Mouse (Mus musculus) activated CD4-positive, CD25-positive, alpha-beta regulatory T cell (primary cell): ENCODE results near the gene Heph. TPM values are rescaled to one million over a fixed set of nuclear protein-coding genes. Genes with fewer than 3 reads are reported as not detected.

Experiments used
- polyA plus RNA-seq, 2 experiments: library from polyadenylated mRNA; unstranded; fragments of 100-300 nt; shearing (Covaris generic); gene quantifications; one replicate each; pipeline ENCODE4 v1.2.1; 2017

Gene Heph
- polyA plus RNA-seq = under 1 TPM in 1 of 2 experiments, not detected in 1; 0.09 TPM

GRCm38 (mm10) chrX:96455149-96455548 lies at the start of gene Heph:
Gene Heph (plus strand): TSS chrX:96455359.

GRCm38 (mm10) chrX:96456201-96456963 lies 1.2 kb downstream of the Heph start, which contains the start of gene Hsf3:
Gene Hsf3 (minus strand): TSS chrX:96456294.

Other genes starting within 250 kb of the Heph start
- not detected for gene Vsig4, start 161.9 kb upstream of the Heph start, polyA plus RNA-seq
- gene Hsf3, start 935 bp downstream of the Heph start, polyA plus RNA-seq = not detected